Mouse (Mus musculus): ENCODE results near the gene Rbm39. TPM values are rescaled to one million over a fixed set of nuclear protein-coding genes. Genes with fewer than 3 reads are reported as not detected.

Gene Rbm39
- polyA plus RNA-seq (2017; shearing (Covaris generic)), result 1,717 TPM

DNA sequence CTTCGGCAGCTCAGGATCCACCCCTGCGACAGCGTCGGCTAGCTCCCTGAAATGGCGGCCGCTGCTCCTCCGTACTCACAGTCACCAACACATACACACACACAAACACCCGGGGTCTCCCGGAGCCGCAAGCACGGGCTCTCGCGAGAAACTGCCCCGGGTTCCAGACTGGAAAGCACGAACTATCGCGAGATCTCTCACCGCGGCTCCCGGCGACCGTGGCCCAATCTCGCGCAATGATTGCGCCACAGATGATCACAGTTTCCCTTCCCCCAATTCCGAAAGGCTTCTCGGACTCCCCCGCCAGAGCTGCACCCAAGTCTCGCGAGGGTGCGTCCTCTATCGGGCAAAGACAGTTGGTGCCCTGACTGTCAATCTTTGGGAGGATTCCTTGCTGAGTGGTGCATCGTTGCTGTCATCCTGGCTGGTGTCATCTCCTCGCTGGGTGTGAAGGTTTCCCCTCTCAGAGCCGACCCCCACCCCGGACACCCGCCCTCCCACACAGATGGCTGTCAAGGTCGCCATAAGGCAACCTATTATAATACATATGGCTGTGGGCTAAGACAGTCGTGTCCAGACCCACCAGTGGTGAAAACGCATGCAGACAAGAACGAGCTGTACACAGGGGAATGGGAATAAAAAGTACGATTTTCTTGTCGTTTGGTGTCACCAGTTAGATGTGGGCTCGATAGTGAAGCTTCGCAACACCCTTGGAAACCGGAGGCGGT lies at the start of gene Rbm39:
Gene Rbm39 (minus strand): TSS at position 145 of the 728 bp plus-strand sequence.

DNA sequence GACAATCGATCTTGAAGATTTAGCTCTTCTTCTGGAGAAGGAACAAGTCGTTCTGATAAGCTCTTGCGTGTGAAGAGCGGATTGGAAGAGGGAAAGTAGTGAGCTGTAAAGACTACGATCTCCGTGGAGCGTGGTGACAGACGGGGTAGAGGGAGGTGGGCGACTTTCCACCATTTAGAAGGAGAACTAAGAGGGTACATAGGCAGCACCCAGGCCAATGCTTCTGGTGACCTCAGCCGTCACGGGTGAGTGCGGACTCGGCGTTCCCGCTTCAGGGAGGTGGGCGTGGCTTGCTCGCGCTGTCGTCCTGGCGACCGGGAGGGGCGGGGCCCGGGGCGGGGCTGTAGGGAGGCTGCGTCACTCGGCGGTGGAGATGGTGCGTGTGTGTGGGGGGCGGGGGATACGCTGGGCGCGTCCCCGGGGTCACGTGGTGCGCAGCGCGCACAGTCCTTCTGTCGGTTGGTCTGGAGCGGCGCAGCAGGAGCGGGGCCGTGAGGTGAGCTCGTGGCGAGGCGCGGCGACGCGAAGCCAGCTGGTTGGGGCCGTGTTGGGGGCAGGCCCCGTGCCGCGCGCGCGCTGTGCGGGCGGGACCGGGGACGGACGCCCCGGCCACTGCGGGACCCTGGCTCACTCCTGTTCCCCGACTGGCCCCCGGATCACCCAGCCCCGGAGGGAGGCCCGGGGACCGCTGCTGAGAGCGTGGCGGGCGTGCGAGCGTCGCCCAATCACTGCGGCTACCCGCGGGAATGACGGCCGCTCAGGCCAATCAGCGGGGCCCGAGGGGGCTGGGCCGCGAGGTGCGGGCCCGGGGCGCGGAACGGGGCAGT lies 16.5 kb upstream of the Rbm39 start, which contains the start of gene Phf20:
Gene Phf20 (plus strand): TSS at position 165 of the 827 bp plus-strand sequence.

DNA sequence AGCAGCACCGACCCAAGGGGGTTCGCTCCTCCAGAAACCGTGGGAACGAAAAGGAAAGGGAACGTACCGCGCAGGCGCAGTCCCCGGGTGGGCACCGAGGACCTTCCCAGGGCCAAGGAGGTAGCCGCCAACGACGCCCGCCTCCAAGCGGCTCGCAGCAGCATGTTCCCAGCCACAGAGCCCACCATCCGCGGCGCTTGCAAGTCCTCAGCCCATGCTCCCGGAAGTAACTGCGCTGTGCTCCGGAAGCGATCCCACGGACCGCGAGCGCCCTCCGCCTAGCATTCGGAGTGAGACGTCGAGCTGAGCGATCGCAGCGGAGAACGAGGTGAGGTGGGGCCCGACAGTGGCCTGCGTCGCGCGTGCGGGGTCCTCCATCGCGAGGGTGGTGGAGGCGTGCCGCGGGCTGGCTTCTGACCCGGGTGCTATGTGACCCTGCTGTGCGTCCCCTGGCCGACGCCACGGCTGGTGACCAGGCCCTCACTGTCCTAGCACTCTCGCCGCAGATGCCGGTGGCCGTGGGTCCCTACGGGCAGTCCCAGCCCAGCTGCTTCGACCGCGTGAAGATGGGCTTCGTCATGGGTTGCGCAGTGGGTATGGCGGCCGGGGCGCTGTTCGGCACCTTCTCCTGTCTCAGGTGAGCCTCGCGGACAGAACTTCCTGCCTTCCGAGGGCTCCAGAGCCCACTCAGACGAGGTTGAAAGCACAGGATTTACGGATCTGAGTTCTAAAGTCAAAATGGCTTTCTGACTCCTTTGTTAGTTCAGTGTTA lies 35.9 kb downstream of the Rbm39 start, which contains the start of the genes Romo1 and Nfs1:
Gene Romo1 (plus strand): TSS at position 87 of the 772 bp plus-strand sequence.
Gene Nfs1 (minus strand): TSS at position 234 of the 772 bp plus-strand sequence.

DNA sequence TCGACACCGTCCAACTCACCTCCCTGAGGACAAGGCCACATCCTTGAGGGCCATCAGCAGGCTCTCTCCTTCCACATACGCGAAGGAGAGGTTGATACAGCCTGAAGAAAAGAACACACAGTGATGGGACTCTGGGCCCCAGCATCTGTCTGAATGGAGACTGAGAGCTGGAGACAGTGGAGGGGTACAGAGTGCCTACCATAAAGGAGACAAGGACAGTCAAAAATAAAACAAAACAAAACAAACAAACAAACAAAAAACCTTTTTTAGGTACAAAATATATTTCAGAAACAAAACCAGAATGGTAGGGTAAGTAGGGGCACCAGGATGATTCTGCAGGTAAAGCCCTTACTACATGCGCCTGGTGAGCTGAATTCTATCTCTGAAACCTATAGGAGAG lies 53.0 kb downstream of the Rbm39 start, which contains the start of gene Gm28036:
Gene Gm28036 (minus strand): TSS at position 101 of the 400 bp plus-strand sequence.

DNA sequence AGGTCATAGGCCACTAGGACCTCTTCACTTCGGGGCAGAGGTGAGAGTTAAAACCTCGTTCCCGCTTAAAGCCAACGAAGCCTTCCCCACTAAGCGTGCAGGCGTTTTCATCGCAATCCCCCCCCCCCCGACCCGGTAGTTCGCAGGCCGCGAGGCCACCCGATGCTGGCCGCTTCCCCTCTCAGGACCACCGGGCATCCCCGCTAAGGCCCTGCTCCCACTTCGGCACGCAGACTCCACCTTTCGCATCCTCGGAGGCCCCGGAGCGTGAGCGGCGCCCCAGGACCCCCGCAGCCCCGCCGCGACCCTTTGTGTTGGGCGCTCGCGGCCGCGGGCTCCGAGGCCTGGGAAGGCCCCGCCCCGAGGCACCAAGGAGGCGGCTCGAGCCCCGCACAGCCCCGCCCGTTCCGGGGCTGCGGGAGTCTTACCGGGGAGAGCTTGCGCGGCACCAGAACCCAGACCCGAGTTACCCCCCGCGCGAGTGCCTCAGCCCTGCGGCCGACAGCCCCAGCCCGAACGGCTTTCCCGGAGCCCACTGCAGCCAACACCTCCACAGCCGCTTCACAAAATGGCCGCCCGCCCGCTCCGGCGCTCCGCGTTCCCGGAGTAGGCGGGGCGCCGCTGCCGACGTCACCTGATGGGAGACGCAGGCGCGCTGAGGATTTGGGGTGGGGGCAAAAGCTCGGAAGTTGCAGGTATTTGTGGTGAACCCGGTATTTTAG lies 68.5 kb downstream of the Rbm39 start, which contains the start of the genes Cpne1 and Rbm12:
Gene Cpne1 (minus strand): TSS at position 608 of the 722 bp plus-strand sequence.
Gene Rbm12 (minus strand): TSS at position 621 of the 722 bp plus-strand sequence.

Other genes starting within 250 kb of the Rbm39 start
- gene Uqcc1, start 249.9 kb downstream of the Rbm39 start, polyA plus RNA-seq (2017; shearing (Covaris generic)), result 29.7 TPM
- 0.28 TPM for gene Gm15557, start 239.5 kb downstream of the Rbm39 start, polyA plus RNA-seq (2017; shearing (Covaris generic))
- not detected for gene Gdf5, start 234.9 kb downstream of the Rbm39 start, polyA plus RNA-seq (2017; shearing (Covaris generic))
- gene Cep250, start 223.8 kb downstream of the Rbm39 start, polyA plus RNA-seq (2017; shearing (Covaris generic)), result 26.3 TPM
- gene 6430550D23Rik, start 172.3 kb downstream of the Rbm39 start, polyA plus RNA-seq (2017; shearing (Covaris generic)), result 0.96 TPM
- 72.0 TPM for gene Ergic3, start 172.2 kb downstream of the Rbm39 start, polyA plus RNA-seq (2017; shearing (Covaris generic))
- not detected for gene Fer1l4, start 127.3 kb downstream of the Rbm39 start, polyA plus RNA-seq (2017; shearing (Covaris generic))
- gene Spag4, start 115.1 kb downstream of the Rbm39 start, polyA plus RNA-seq (2017; shearing (Covaris generic)), result 6.3 TPM
- 63.6 TPM for gene Cpne1, start 68.3 kb downstream of the Rbm39 start, polyA plus RNA-seq (2017; shearing (Covaris generic))
- 39.3 TPM for gene Rbm12, start 68.3 kb downstream of the Rbm39 start, polyA plus RNA-seq (2017; shearing (Covaris generic))
- 25.5 TPM for gene Gm28036, start 53.1 kb downstream of the Rbm39 start, polyA plus RNA-seq (2017; shearing (Covaris generic))
- 134 TPM for gene Romo1, start 36.2 kb downstream of the Rbm39 start, polyA plus RNA-seq (2017; shearing (Covaris generic))
- 32.2 TPM for gene Nfs1, start 36.1 kb downstream of the Rbm39 start, polyA plus RNA-seq (2017; shearing (Covaris generic))
- gene Phf20, start 16.2 kb upstream of the Rbm39 start, polyA plus RNA-seq (2017; shearing (Covaris generic)), result 69.4 TPM
- 7.9 TPM for gene Cnbd2, start 132.1 kb upstream of the Rbm39 start, polyA plus RNA-seq (2017; shearing (Covaris generic))
- gene Scand1, start 132.5 kb upstream of the Rbm39 start, polyA plus RNA-seq (2017; shearing (Covaris generic)), result 88.9 TPM
- 0.20 TPM for gene Epb41l1, start 240.7 kb upstream of the Rbm39 start, polyA plus RNA-seq (2017; shearing (Covaris generic))

Measured in effector memory CD4-positive, alpha-beta T cell, adult 7 months (primary cell).